ENCODE assay signal across 15 mouse cellular contexts in genomic region chr6:144298641-144299502, GRCm38 (mm10).
DNase-seq lines count a peak whose midpoint lies in the region; ATAC-seq and TF ChIP-seq lines count a peak whose summit lies in the region.
"Had no signal": no experiment of that assay in that cellular context is flagged by ENCODE, and none has a peak within 500 bp of the region (broad histone marks: within the 10 kb centered on the region; RNA-seq: fewer than 3 reads in every experiment).

No protein-coding gene starts in this region.

- no peaks in the 10 kb centered on the region for H3K4me1 ChIP-seq in forebrain, postnatal 0 days (ENCODE audit: insufficient read depth)
- peaks cover 20% of the 10 kb centered on the region for H3K4me1 ChIP-seq in forebrain, embryonic 10.5 days
- no peaks in the 10 kb centered on the region; the same call in 1 of the 2 replicates for H3K4me1 ChIP-seq in lung, postnatal 0 days (ENCODE audit: insufficient read depth, low read depth, low read length)
- H3K4me1 ChIP-seq in limb, embryonic 10.5 days, result peaks cover 33% of the 10 kb centered on the region
- peaks cover 9% of the 10 kb centered on the region; the same call in 1 of the 2 replicates for H3K4me1 ChIP-seq in stomach, embryonic 16.5 days (ENCODE audit: control insufficient read depth, insufficient read depth, low read length)
- H3K4me1 ChIP-seq in midbrain, embryonic 15.5 days, result no peaks in the 10 kb centered on the region
- peaks cover 5% of the 10 kb centered on the region for H3K4me1 ChIP-seq in thymus, adult 2 months (replicated peaks; ENCODE audit: control insufficient read depth, insufficient read depth, low read length)

- no peaks in the 10 kb centered on the region for H3K27me3 ChIP-seq in forebrain, postnatal 0 days (ENCODE audit: insufficient read depth, low read length)
- no peaks in the 10 kb centered on the region for H3K27me3 ChIP-seq in forebrain, embryonic 10.5 days (ENCODE audit: poor library complexity, severe bottlenecking)
- no peaks in the 10 kb centered on the region for H3K27me3 ChIP-seq in lung, postnatal 0 days (replicated peaks; ENCODE audit: insufficient read depth, low read length)
- H3K27me3 ChIP-seq in limb, embryonic 10.5 days (ENCODE audit: low read depth, poor library complexity, severe bottlenecking), result no peaks in the 10 kb centered on the region
- H3K27me3 ChIP-seq in stomach, embryonic 16.5 days (ENCODE audit: control insufficient read depth, insufficient read depth, low read length), result no peaks in the 10 kb centered on the region
- no peaks in the 10 kb centered on the region for H3K27me3 ChIP-seq in midbrain, embryonic 15.5 days (replicated peaks)
- H3K27me3 ChIP-seq in thymus, adult 2 months (ENCODE audit: control insufficient read depth, insufficient read depth, low read length), result no peaks in the 10 kb centered on the region
- H3K27me3 ChIP-seq: heart, embryonic 12.5 days had no signal

- no peak overlapping the region for H3K4me3 ChIP-seq in forebrain, postnatal 0 days (ENCODE audit: low read depth, low read length)
- no peak overlapping the region for H3K4me3 ChIP-seq in forebrain, embryonic 10.5 days
- no peak overlapping the region for H3K4me3 ChIP-seq in lung, postnatal 0 days (ENCODE audit: low read depth, low read length)
- no peak overlapping the region for H3K4me3 ChIP-seq in limb, embryonic 10.5 days
- H3K4me3 ChIP-seq in stomach, embryonic 16.5 days (replicated peaks; ENCODE audit: low read length), result no peak overlapping the region
- no peak overlapping the region for H3K4me3 ChIP-seq in midbrain, embryonic 15.5 days
- no peak overlapping the region for H3K4me3 ChIP-seq in thymus, adult 2 months (ENCODE audit: control insufficient read depth, insufficient read depth, low read length)
- H3K4me3 ChIP-seq: heart, embryonic 12.5 days had no signal

- H3K27ac ChIP-seq in forebrain, postnatal 0 days (ENCODE audit: low read depth, low read length), result no peak overlapping the region
- no peak overlapping the region for H3K27ac ChIP-seq in forebrain, embryonic 10.5 days
- H3K27ac ChIP-seq in lung, postnatal 0 days (ENCODE audit: low read length), result no peak overlapping the region
- H3K27ac ChIP-seq in limb, embryonic 10.5 days, result peak overlapping the region; percentile 69
- no peak overlapping the region for H3K27ac ChIP-seq in stomach, embryonic 16.5 days (ENCODE audit: low read length)
- no peak overlapping the region for H3K27ac ChIP-seq in midbrain, embryonic 15.5 days
- H3K27ac ChIP-seq in thymus, adult 2 months (ENCODE audit: control insufficient read depth, insufficient read depth, low read length), result no peak overlapping the region

- WGBS in forebrain, postnatal 0 days, result 70% methylated on average over 23 of the region's 23 CpGs
- 90% methylated on average over 23 of the region's 23 CpGs for WGBS in forebrain, embryonic 10.5 days
- WGBS in lung, postnatal 0 days, result 43% methylated on average over 23 of the region's 23 CpGs
- 54% methylated on average over 23 of the region's 23 CpGs for WGBS in limb, embryonic 10.5 days
- 48% methylated on average over 23 of the region's 23 CpGs for WGBS in stomach, embryonic 16.5 days
- 84% methylated on average over 23 of the region's 23 CpGs for WGBS in midbrain, embryonic 15.5 days
- 59% methylated on average over 23 of the region's 23 CpGs for WGBS in thymus, adult 2 months

- H3K4me2 ChIP-seq in forebrain, postnatal 0 days (ENCODE audit: low read depth), result no peak overlapping the region
- H3K4me2 ChIP-seq in lung, postnatal 0 days (replicated peaks; ENCODE audit: low read depth, low read length), result peak overlapping the region; percentile 17; the same call in 1 of the 2 replicates
- peak overlapping the region; percentile 44 for H3K4me2 ChIP-seq in stomach, embryonic 16.5 days (ENCODE audit: low read depth, low read length)
- no peak overlapping the region for H3K4me2 ChIP-seq in midbrain, embryonic 15.5 days
- H3K4me2 ChIP-seq: heart, embryonic 12.5 days had no signal

- TF ChIP-seq EP300 in lung, postnatal 0 days (IDR thresholded peaks at IDR 0.05), result no peak

- no peak; the same call in 1 of the 2 replicates for ATAC-seq in forebrain, postnatal 0 days
- ATAC-seq in lung, postnatal 0 days, result no peak
- ATAC-seq in stomach, embryonic 16.5 days (ENCODE audit: insufficient read depth, low FRiP score), result no peak
- no peak for ATAC-seq in midbrain, embryonic 15.5 days (replicated peaks)

- H3K9me3 ChIP-seq in forebrain, postnatal 0 days (ENCODE audit: low read length), result no peaks in the 10 kb centered on the region
- peaks cover 15% of the 10 kb centered on the region; the same call in 1 of the 2 replicates for H3K9me3 ChIP-seq in forebrain, embryonic 10.5 days
- H3K9me3 ChIP-seq in lung, postnatal 0 days (ENCODE audit: low read length), result 0 out of 2 replicates have a peak, but pooled peaks cover 3% of the 10 kb centered on the region
- peaks cover 4% of the 10 kb centered on the region; the same call in 1 of the 2 replicates for H3K9me3 ChIP-seq in limb, embryonic 10.5 days (replicated peaks)
- peaks cover 7% of the 10 kb centered on the region; the same call in 1 of the 2 replicates for H3K9me3 ChIP-seq in stomach, embryonic 16.5 days (replicated peaks; ENCODE audit: control insufficient read depth, low read length)
- H3K9me3 ChIP-seq in midbrain, embryonic 15.5 days, result 0 out of 2 replicates have a peak, but pooled peaks cover 7% of the 10 kb centered on the region

- TF ChIP-seq POLR2A in thymus, adult 2 months (IDR thresholded peaks at IDR 0.05; ENCODE audit: control insufficient read depth, extremely low read depth, insufficient read depth, low read length, poor library complexity), result no peak

- DNase-seq in forebrain, postnatal 0 days, result peak; percentile 39
- DNase-seq in forebrain, embryonic 10.5 days (ENCODE audit: extremely low spot score, low spot score), result no peak
- peak; percentile 28 for DNase-seq in lung, postnatal 0 days (ENCODE audit: low spot score)
- no peak for DNase-seq in lung, postnatal 4 days
- DNase-seq in limb, embryonic 10.5 days (ENCODE audit: low spot score), result peak; percentile 55
- DNase-seq in thymus, adult 2 months, result no peak
- DNase-seq: gastrocnemius, postnatal 14 days; heart, postnatal 4 days; liver; lung, postnatal 10 days; spleen, adult 18-20 months had no signal

- TF ChIP-seq CTCF in forebrain, postnatal 0 days (IDR thresholded peaks at IDR 0.05; ENCODE audit: low read depth), result no peak
- TF ChIP-seq CTCF in lung, postnatal 0 days (IDR thresholded peaks at IDR 0.05), result no peak
- no peak for TF ChIP-seq CTCF in thymus, adult 2 months (IDR thresholded peaks at IDR 0.05; ENCODE audit: borderline replicate concordance, control insufficient read depth, extremely low read depth, insufficient read depth, low read length, poor library complexity)

- H3K36me3 ChIP-seq in forebrain, postnatal 0 days (ENCODE audit: insufficient read depth), result no peaks in the 10 kb centered on the region
- no peaks in the 10 kb centered on the region for H3K36me3 ChIP-seq in forebrain, embryonic 10.5 days (replicated peaks)
- H3K36me3 ChIP-seq in lung, postnatal 0 days (ENCODE audit: insufficient read depth, low read length), result no peaks in the 10 kb centered on the region
- no peaks in the 10 kb centered on the region for H3K36me3 ChIP-seq in limb, embryonic 10.5 days
- no peaks in the 10 kb centered on the region for H3K36me3 ChIP-seq in stomach, embryonic 16.5 days (ENCODE audit: control insufficient read depth, insufficient read depth, low read length)
- no peaks in the 10 kb centered on the region for H3K36me3 ChIP-seq in midbrain, embryonic 15.5 days (replicated peaks)
- H3K36me3 ChIP-seq in thymus, adult 2 months (ENCODE audit: control insufficient read depth, insufficient read depth, low read length), result no peaks in the 10 kb centered on the region
- H3K36me3 ChIP-seq: G1E; heart, embryonic 12.5 days had no signal

- no peak overlapping the region for H3K9ac ChIP-seq in forebrain, postnatal 0 days
- H3K9ac ChIP-seq in lung, postnatal 0 days (replicated peaks; ENCODE audit: low read depth), result no peak overlapping the region
- H3K9ac ChIP-seq in stomach, embryonic 16.5 days (ENCODE audit: low read length), result no peak overlapping the region
- H3K9ac ChIP-seq in midbrain, embryonic 15.5 days, result no peak overlapping the region
- H3K9ac ChIP-seq: heart, embryonic 12.5 days had no signal

Comparison
In these comparisons a context has a peak if more than half of its experiments do, and no peak if none do; other contexts are left out.
1. DNase-seq: peak in forebrain, postnatal 0 days (single experiment), lung, postnatal 0 days (single experiment) and limb, embryonic 10.5 days (single experiment); none in forebrain, embryonic 10.5 days (single experiment), lung, postnatal 4 days (0 of 2) and thymus, adult 2 months (single experiment).
2. H3K4me2 ChIP-seq: peak in lung, postnatal 0 days (single experiment) and stomach, embryonic 16.5 days (single experiment); none in forebrain, postnatal 0 days (single experiment) and midbrain, embryonic 15.5 days (single experiment).